Mouse (Mus musculus): Measurements from ENCODE around the gene Grm3. TPM values are rescaled to one million over a fixed set of nuclear protein-coding genes. Genes with fewer than 3 reads are reported as not detected.

The Grm3 gene
- polyA plus RNA-seq, 1 experiment: not detected

- no peak overlapping the region for H3K27ac ChIP-seq (ENCODE audit: insufficient read depth, low read length)
- no peak for TF ChIP-seq CTCF (IDR thresholded peaks at IDR 0.05; ENCODE audit: borderline replicate concordance, insufficient read depth, low read length)
- no peak for TF ChIP-seq POLR2A (IDR thresholded peaks at IDR 0.05; ENCODE audit: low read depth, low read length)
- no peak overlapping the region for H3K4me3 ChIP-seq (ENCODE audit: insufficient read depth, low read length)
- no peaks in the 10 kb centered on the region for H3K4me1 ChIP-seq (ENCODE audit: control insufficient read depth, insufficient read depth, low read length)
Measured at GRCm38 (mm10) chr5:9703385-9704009, 21.5 kb downstream of the Grm3 start.

GRCm38 (mm10) chr5:9702656-9703384, 22.1 kb downstream of the Grm3 start:
- no peak for TF ChIP-seq POLR2A (IDR thresholded peaks at IDR 0.05; ENCODE audit: low read depth, low read length)
- no peak for TF ChIP-seq CTCF (IDR thresholded peaks at IDR 0.05; ENCODE audit: borderline replicate concordance, insufficient read depth, low read length)
- no peaks in the 10 kb centered on the region for H3K4me1 ChIP-seq (ENCODE audit: control insufficient read depth, insufficient read depth, low read length)
- no peak overlapping the region for H3K4me3 ChIP-seq (ENCODE audit: insufficient read depth, low read length)
- no peak overlapping the region for H3K27ac ChIP-seq (ENCODE audit: insufficient read depth, low read length)

- H3K4me1 ChIP-seq (ENCODE audit: control insufficient read depth, insufficient read depth, low read length): no peaks in the 10 kb centered on the region
- H3K27ac ChIP-seq (ENCODE audit: insufficient read depth, low read length): no peak overlapping the region
- TF ChIP-seq CTCF (IDR thresholded peaks at IDR 0.05; ENCODE audit: borderline replicate concordance, insufficient read depth, low read length) (no peak), POLR2A (IDR thresholded peaks at IDR 0.05; ENCODE audit: low read depth, low read length) (no peak)
- no peak overlapping the region for H3K4me3 ChIP-seq (ENCODE audit: insufficient read depth, low read length)
Measured at GRCm38 (mm10) chr5:9692333-9692732, 32.6 kb downstream of the Grm3 start.

- no peak overlapping the region for H3K4me3 ChIP-seq (ENCODE audit: insufficient read depth, low read length)
- no peak overlapping the region for H3K27ac ChIP-seq (ENCODE audit: insufficient read depth, low read length)
- TF ChIP-seq POLR2A (IDR thresholded peaks at IDR 0.05; ENCODE audit: low read depth, low read length): no peak
- H3K4me1 ChIP-seq (ENCODE audit: control insufficient read depth, insufficient read depth, low read length): no peaks in the 10 kb centered on the region
Measured at GRCm38 (mm10) chr5:9690599-9691242, 34.2 kb downstream of the Grm3 start.

GRCm38 (mm10) chr5:9690192-9690591, 34.8 kb downstream of the Grm3 start:
- no peak overlapping the region for H3K4me3 ChIP-seq (ENCODE audit: insufficient read depth, low read length)
- no peak overlapping the region for H3K27ac ChIP-seq (ENCODE audit: insufficient read depth, low read length)
- H3K4me1 ChIP-seq (ENCODE audit: control insufficient read depth, insufficient read depth, low read length): no peaks in the 10 kb centered on the region
- TF ChIP-seq CTCF (IDR thresholded peaks at IDR 0.05; ENCODE audit: borderline replicate concordance, insufficient read depth, low read length): no peak
- TF ChIP-seq POLR2A (IDR thresholded peaks at IDR 0.05; ENCODE audit: low read depth, low read length): no peak

GRCm38 (mm10) chr5:9683204-9683603, 41.8 kb downstream of the Grm3 start:
- Histone ChIP-seq H3K4me1 (ENCODE audit: control insufficient read depth, insufficient read depth, low read length) (no peaks in the 10 kb centered on the region), H3K4me3 (ENCODE audit: insufficient read depth, low read length) (no peak overlapping the region), H3K27ac (ENCODE audit: insufficient read depth, low read length) (no peak overlapping the region)
- TF ChIP-seq POLR2A (IDR thresholded peaks at IDR 0.05; ENCODE audit: low read depth, low read length) (no peak), CTCF (IDR thresholded peaks at IDR 0.05; ENCODE audit: borderline replicate concordance, insufficient read depth, low read length) (no peak)

- H3K4me1 ChIP-seq (ENCODE audit: control insufficient read depth, insufficient read depth, low read length): no peaks in the 10 kb centered on the region
- no peak overlapping the region for H3K4me3 ChIP-seq (ENCODE audit: insufficient read depth, low read length)
- no peak overlapping the region for H3K27ac ChIP-seq (ENCODE audit: insufficient read depth, low read length)
- TF ChIP-seq CTCF (IDR thresholded peaks at IDR 0.05; ENCODE audit: borderline replicate concordance, insufficient read depth, low read length) (no peak), POLR2A (IDR thresholded peaks at IDR 0.05; ENCODE audit: low read depth, low read length) (no peak)
Measured at GRCm38 (mm10) chr5:9669002-9669401, 56.0 kb downstream of the Grm3 start.

GRCm38 (mm10) chr5:9663416-9663815, 61.6 kb downstream of the Grm3 start:
- no peaks in the 10 kb centered on the region for H3K4me1 ChIP-seq (ENCODE audit: control insufficient read depth, insufficient read depth, low read length)
- H3K4me3 ChIP-seq (ENCODE audit: insufficient read depth, low read length): no peak overlapping the region
- TF ChIP-seq CTCF (IDR thresholded peaks at IDR 0.05; ENCODE audit: borderline replicate concordance, insufficient read depth, low read length): no peak
- no peak for TF ChIP-seq POLR2A (IDR thresholded peaks at IDR 0.05; ENCODE audit: low read depth, low read length)
- no peak overlapping the region for H3K27ac ChIP-seq (ENCODE audit: insufficient read depth, low read length)

- Histone ChIP-seq H3K27ac (ENCODE audit: insufficient read depth, low read length) (no peak overlapping the region), H3K4me1 (ENCODE audit: control insufficient read depth, insufficient read depth, low read length) (no peaks in the 10 kb centered on the region), H3K4me3 (ENCODE audit: insufficient read depth, low read length) (no peak overlapping the region)
- TF ChIP-seq CTCF (IDR thresholded peaks at IDR 0.05; ENCODE audit: borderline replicate concordance, insufficient read depth, low read length) (no peak), POLR2A (IDR thresholded peaks at IDR 0.05; ENCODE audit: low read depth, low read length) (no peak)
Measured at GRCm38 (mm10) chr5:9661870-9662589, 62.9 kb downstream of the Grm3 start.
